Mouse (Mus musculus) gastrocnemius, postnatal 10 days (tissue): Measurements from ENCODE around the gene Gm38431. TPM values are rescaled to one million over a fixed set of nuclear protein-coding genes. Genes with fewer than 3 reads are reported as not detected.
A peak's percentile ranks its signal among the peaks of the same experiment; 100 is the strongest.

Source experiments
- DNase-seq: peaks from one replicate; pipeline ENCODE4 v3.0.0; 2021; ENCODE audit warnings: mixed read lengths
- long read RNA-seq, 2 experiments: library from polyadenylated mRNA; stranded (forward); transcript quantifications; one replicate each; pipeline ENCODE4 v2.0.0; 2021
- total RNA-seq, 2 experiments: library from RNA; stranded (reverse); gene quantifications; 2 replicates each; pipeline ENCODE4 v1.2.3; 2021

Gm38431 gene
- total RNA-seq, result 1 to 10 TPM in 1 of 2 experiments, under 1 TPM in 1; 0.61 to 1.2 TPM
- long read RNA-seq, experiment 1, partial matches to known transcripts, result 2 of 4 reads
- long read RNA-seq, experiment 1, other reads (novel, unspliced or antisense), result 2 of 4 reads
- long read RNA-seq, experiment 2, partial matches to known transcripts, result 5 of 5 reads
- long read RNA-seq, experiment 2, other reads (novel, unspliced or antisense), result 0 of 5 reads

DNA sequence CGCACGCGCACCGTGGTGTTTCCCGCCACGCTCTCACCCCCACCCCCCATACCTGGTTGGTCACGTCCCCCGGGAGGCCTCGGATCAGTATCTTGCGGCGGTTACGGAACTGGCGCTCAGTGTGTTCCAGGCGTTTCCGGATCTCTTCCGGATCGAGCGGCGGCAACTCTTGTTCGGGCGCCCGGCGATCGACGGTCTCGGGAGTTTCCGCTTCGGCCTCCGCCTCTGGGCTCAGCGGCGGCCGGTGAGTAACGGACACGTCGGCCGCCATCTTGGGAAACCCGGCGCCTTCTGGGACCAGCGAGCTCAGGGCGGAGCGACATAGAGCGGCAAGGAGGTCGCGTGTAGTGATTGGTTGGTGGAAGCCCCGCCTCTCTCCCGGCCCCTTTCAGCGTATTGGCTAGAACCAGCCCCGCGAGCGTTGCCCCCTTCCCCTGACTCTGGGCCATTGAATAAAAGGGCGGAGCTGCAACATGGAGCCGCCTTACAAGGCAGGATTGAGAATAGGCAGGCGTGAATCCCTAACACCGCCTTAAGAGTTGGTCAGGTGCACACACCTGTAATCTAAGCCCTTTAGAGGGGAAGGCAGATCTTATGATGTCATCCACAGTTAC lies at the start of gene Gm38431, which contains the start of gene Raver1:
TSS of gene Gm38431 (minus strand) at position 291 of the 614 bp plus-strand sequence.
TSS of gene Raver1 (minus strand) at position 302 of the 614 bp plus-strand sequence.
- DNase-seq, result peak; percentile 94

DNA sequence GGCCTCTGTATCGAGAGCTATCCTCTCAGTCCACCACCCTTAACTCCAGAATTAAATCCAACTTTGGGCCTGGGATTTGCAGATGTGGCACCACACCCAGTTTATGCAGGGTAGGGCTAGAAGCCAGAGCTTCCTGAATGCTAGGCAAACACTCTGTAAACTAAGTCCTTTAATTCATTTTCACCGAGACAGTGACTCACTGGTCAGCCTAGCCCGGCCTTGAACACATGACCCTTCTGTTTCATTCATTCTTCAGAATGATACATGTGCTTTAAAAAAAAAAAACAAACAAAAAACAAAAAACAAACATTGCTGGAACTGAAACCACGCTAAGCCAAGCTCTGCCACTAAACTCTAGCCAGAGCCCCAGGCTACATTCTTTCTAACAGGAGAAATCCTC lies 46.6 kb upstream of the Gm38431 start:
- DNase-seq, result no peak

DNA sequence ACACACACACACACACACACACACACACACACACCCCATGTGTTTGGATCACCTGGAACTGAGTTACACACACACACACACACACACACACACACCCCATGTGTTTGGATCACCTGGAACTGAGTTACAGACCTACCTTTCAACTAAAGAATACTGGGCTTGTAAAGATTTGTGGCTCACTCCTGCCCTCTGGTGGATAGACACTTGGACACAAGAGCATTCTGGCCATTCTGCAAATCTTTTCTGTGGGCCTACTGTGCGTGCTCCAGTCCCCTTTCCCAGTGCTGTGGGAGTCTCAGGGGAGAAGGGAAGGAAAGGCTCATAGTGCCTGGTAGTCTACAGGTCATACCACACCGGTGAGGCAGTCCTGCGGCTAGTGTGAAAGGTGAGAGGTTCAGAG lies 45.4 kb upstream of the Gm38431 start:
- peak; percentile 64 for DNase-seq

DNA sequence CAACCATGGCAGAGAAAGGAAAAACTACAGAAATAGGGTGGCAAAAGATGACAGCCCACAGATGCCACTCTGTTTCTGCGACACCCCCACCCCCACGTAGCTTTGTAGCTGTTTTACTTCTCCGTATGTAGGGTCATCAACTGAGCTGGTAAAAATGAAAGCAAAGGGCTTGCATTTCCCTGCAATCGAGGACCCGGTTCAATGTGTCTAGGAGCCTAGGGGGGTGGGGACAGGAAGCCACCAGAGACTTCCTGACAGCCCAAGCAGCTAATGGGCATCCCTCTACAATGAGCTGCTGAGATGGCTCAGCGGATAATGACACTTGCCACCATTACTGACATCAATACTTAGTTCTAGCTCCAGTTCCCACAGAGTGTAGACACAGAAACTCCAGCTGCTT lies 44.6 kb upstream of the Gm38431 start:
- no peak for DNase-seq

DNA sequence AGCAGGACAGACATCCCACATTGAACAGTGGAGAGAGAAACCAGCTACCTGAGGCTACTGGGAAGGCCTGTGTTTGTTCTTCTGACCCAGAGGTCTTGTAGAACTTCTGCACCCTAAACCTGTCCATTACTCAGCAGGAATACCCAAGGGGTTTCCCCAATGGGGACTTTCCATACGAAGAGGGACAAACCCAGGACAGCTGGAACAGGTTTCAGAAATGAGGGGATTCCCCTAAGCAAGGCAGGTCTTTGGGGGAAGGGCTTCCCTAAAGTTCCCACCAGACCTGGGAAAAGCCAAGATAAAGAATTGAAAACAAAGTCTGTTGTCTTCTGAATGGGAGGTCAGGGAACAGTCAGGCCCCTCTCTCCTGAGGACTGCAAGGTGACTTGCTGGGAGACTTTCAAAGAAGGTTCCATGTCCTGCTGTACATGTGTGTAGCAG lies 44.2 kb upstream of the Gm38431 start:
- no peak for DNase-seq

DNA sequence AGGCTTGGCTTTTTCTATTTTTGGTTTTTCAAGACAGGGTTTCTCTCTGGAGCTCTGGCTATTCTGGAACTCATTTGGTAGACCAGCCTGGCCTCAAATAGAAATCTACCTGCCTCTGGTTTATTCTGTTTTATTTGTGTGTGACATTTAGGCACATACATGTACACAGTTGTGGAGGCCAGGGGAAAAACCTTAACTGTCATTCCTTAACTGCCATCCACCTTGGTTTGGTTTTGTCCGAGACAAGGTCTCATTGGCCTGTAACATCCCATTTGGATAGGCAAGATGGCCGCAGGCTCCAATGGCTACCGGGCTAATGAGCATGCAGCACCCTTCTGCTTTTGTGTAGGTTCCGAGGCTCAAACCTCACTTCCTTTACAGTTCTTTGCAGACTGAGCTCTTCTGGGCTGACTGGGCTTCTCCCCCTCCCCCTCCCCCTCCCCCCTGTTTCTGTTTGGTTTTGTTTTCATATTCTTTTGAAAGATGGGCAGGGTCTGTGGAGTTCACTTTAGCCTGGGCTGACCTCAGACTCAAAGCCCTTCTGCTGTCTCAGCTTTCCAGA lies 43.6 kb upstream of the Gm38431 start:
- no peak for DNase-seq

DNA sequence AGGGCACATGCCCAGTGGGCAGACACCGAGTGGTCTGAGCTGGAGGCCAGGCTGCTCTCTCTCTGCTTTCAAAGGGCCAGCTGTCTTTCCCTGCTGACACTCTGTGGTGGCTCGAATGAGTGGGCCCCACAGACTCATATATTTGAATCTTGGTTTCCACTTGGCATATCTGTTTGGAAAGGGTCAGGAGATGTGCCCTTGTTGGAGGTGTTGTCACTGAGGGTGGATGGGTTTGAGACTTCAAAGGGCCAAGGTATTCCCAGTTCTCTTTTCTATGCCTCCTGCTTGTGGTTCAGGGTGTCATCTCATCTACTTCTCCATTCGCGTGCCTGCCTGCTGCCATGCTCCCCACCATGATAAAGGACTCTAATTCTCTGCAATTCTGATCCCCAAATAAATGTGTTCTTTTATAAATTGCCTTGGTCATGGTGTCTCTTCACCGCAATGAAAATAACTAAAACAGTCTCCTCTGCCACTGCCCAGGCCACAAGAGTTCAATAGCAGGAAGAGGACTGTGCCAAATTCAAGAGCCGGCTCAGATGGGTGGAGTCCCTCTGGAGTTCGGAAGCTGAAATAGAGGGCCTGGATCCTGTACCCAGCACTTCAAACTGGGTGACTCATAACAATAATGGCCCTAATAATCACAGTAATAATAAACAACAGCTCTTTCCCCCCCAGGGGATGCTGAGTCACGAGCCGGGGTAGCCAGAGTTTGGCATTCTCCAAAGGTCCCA lies 43.0 kb upstream of the Gm38431 start:
- no peak for DNase-seq

DNA sequence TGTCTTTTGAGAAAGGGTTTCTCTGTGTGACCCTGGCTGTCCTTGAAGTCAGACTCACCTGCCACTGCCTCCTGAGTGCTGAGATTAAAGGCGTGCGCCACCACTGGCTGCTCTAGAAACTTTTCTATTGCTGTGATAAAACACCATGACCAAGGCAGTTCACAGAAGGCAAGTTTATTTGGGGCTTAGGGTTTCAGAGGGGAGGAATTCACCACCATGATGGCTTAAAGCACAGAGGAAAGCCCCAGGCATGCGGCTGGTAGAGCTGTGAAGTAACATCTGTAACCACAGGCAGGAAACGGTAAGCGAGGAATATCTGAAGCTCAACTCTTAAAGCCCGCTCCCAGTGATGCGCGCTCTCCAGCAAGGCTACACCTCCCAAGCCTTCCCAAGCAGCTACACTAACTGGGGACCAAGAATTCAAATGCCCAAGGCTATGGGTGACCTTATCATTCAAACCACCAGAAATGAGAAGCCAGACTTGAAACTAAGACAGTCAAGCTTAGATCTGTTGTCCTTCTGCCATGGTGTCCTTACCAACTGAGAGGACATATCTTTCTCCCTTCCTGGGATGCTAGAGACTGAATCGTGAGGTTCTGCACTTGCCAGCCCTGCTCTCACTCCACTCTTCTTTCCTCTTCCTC lies 41.4 kb upstream of the Gm38431 start:
- DNase-seq, result no peak

DNA sequence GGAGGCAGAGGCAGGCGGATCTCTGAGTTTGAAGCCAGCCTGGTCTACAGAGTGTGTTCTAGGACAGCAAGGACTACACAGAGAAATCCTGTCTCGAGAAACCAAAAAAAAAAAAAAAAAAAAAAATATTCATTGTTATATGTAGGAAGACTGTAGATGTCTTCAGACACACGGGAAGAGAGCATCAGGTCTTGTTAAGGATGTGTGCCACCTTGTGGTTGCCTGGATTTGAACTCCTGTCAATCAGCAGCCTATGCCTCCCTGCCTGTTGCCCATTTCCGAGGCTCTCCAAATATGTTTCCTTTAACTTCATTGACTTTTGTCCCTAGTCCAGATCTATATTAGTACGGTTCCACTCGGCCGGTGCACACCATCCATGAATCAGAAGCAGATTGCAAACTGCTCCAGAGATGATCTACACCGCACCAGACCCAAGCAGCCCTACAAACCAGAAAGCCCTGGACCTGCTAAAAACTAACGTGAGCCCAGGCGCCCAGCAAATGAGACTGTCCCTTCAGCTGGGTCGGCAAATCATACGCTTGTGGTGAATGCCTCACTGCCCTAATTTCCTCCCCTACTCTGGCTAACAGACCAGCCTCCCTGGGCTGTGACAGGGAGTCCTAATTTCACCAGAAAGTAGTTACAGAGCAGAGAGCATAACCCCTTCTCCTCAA lies 40.4 kb upstream of the Gm38431 start:
- no peak for DNase-seq

DNA sequence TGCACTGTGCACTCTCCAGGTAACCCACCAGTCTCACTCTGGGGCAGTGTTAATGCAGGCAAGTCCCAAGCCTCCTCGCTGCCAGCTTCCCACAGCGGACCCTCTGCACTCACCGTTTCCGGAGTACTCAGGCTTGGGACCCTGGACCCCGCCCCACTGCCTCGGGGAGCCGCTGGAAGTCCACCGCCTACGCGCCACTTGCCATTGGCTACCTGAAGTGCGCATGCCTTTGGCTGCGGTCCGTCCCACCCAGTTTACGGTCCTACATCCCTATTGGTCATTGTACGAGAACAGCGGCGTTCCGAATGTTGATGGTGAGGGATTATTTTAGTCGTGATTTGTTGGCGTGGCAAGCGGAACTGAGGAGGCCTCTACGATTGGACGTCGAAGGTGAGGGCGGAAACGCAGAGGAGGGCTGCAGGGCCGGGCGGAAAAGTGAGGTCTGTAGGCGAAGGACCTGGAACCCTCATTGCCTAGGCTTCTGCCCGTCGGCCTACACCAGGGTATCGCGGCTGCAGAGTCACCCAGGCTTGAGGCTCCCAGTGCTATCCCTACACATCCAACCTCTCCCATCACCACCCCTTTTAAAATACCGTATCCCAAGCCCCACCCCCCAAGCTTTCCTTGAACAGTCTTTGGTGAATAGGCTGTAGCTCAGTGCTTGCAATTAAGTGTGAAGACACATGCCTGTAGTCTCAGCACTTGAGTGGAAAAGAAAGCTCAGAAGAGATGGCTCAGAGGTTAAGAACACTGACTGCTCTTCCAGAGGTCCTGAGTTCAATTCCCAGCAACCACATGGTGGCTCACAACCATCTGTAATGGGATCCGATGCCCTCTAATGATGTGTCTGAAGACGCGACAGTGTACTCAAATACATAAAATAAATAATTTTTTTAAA lies 39.5 kb upstream of the Gm38431 start, which contains the start of gene Tyk2:
TSS of gene Tyk2 (minus strand) at position 185 of the 898 bp plus-strand sequence.
- peak; percentile 78 for DNase-seq

DNA sequence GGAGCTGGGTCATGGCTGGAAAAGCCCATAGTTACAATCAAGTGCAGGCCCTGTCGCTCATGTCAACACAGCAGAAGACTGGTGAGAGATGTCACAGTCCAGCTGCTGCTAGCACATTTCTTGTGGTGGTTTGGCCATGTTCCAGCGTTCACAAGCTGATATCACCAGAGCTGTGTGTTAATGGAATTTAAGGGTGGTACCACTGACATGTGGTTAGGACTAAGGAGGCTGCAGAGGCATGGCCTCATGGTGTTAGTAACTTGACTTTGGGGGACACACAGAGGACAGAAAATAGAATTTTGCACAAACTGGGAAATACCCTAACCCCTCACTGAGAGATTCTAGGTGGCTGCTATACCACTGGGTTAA lies 34.4 kb upstream of the Gm38431 start:
- no peak for DNase-seq

DNA sequence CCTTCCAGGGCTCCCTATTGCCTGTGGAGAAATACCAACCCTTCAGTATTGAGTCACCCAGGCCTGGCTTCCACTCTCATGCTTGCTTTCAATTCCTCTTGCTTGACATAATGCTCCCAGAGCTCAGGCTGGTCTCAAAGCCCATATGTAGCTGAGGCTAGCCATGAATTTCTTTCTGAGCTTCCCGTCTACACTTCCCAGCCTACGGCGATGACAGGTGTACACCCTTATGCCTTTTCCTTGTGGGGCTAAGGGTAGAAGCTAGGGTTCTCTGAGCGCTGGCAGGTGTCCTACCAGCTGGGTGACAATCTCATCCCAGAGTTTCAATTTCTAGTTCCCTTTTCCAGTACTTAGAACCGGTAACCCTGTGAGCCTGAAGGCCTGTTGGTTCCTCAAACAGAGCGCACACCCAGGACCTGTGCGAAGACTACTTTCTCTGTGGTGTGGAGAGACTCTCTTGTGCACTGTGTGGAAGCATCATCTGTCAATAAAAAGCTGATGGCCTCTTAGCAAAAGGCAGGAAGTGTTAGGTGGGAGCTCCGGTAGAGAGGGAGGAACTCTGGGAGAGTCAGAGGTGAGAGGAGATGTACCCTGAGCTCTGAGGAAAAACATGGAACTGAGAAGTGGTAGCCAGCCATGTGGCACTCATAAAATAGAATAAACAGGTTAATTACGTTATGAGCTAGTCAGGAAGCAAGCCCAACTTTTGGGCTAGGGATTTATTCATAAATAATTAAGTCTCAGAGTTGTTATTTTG lies 33.9 kb upstream of the Gm38431 start:
- no peak for DNase-seq

DNA sequence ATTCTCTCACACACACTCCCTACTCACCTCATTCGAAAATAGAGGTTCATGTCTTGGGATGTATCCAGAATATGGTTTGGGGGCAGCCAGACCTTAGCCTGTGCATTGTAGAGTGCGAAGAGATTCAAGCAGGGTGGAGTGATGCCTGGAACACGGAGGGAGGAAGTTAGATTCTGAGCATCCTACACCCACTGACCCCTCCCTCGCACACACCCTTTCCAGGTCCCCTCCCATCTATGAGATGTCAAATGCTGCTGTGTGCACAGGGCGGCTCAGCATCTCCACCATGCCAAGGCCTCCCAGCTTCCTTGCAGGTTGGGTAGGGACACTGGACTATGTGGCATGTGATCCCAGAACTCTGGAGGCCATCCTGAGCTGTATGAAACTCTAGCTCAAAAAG lies 33.0 kb upstream of the Gm38431 start:
- DNase-seq, result no peak

DNA sequence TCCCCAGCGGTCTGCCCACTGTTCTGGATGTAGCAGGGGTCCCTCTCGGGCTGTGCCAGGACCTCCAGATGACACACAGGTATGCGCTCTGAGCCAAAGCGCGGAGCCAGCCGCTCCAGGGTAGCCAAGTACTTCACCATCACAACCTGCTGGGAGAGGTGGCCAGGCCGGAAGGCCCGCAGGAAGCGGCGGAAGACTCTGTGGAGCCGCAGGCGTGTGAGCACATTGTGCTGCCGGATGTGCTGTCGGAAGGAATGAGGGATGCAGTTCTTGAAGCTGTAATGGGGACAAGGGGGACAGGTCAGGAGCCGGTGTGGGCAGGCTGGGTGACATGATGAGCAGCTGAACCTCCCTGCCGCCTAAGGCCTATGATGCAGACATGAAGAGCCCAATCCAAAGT lies 29.7 kb upstream of the Gm38431 start:
- DNase-seq, result no peak

DNA sequence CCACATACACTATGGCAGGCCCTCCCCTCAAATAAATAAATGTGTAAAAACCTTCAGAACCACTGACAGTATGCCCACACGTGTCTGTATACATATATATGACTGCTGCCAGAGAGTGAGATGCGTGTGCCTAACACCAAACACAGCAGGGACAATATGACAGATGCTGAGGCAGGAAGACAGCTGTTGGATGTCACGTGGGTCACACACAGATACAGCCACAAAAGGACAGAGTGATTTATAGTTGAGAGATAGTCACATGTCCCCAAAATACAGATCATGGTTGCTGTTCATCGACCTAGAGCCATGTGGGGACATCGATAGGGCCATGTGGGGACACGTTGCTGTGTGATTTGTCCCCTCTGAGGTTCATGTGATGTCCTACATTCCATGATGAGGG lies 25.3 kb upstream of the Gm38431 start:
- DNase-seq, result no peak

DNA sequence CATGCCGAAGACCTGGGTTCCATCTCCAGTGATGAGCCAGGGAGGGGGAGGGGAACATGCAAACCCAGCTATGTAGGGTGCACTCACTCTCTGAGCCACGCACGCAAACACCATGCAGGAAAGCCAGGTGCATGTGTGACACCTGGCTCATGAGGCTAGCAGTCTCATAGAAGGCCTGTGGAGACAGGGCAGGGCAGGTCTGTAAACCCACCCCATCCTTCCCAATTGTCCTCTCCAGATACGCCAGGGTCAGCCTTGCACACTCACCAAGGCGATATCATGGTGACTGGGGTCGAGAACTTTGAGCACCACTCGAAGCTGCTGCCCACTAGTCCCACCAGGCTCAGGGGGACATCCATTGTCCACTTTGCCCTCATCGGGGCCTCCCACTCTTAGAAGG lies 23.3 kb upstream of the Gm38431 start:
- DNase-seq, result no peak

DNA sequence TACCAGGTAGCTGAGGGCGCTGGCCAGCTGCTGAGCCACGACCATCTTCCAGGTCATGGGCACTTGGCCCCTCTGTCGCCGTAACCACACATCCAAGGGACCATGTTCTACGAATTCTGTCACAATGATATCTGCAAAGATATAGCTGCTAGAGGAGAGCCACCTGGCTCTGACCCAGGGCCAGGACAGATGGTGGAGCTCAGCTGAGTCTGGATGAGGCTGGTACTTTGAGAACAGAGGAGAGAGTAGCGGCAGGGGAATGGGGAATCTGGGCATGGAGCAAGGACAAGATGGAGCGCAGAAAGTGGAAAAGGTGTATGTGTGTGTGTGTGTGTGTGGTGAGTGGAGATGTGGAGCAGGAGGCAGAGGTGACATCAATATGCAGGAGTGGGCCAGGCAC lies 22.4 kb upstream of the Gm38431 start:
- no peak for DNase-seq

DNA sequence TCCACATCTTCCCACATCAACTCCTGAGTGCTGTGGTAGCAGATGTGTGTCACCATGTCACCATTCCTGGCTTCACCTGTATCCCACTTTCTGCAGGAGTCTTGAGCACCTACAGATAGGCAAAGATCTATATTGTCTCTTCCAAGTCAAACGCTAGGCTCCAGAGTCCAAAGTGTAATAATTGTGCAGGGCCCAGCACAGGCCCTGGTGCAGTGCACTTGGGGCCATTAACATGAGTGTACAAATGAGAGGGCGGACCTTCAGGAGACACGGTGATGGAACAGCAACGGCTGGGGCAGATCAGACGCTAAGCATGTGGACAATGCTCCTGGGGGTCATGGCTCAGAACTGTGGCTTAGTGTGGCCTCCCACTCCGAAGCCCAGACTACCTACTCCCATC lies 22.0 kb upstream of the Gm38431 start:
- DNase-seq, result no peak

DNA sequence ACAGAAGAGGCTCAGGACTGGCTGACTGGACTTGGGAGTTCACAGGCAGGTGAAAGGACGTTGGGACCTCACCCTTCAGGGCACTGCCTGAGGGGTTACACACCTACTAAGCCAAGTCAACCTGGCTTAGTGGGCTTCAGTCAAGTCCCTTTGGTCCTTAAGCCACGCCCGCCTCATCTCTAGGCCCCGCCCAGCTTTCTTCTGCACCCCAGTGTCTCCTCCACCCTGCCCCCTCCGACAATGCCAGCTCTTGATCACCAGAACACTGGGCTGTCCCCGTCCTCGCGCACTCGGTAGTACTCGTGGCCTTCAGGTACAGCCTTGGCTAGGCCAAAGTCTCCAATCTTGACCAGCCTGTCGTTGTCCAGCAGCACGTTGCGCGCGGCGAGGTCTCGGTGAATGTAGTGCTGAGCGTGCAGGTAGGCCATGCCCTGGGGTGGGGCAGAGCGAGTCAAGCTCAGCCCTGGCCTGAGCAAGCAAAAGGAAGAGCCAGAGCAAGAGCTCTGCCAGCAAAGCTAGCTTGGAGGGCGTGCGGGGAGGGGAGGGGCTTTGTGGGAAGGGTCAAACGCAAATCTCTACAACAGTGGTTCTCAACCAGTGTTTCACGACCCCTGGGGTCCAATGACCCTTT lies 15.9 kb upstream of the Gm38431 start:
- no peak for DNase-seq
